Mouse (Mus musculus): ENCODE data around the gene Tcte1.

Tcte1 gene

DNA sequence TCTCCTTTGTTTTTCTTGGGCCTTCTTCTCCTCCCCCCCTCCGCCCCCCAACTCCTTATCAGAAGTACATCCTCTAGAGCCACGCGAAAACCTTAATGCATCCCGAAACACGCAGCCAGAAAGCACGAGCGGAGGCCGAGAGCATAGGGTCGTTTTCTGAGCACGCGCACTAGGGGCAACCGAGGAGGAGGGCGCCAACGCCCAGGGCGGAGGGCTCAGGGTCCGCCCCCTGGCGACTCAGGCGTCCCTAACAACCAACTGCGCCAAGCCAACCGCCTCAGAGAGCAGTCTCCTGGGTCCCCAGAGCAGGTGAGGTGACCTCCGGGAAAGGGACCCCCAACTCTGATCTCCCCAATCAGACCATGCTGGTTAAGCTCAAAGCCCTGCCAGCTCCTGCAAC, at the start of gene Tcte1:
TSS of gene Tcte1 (plus strand) at position 172 of the 400 bp plus-strand sequence.
- DNase-seq (ENCODE audit: extremely low read depth, low read depth, low spot score): no peak

DNA sequence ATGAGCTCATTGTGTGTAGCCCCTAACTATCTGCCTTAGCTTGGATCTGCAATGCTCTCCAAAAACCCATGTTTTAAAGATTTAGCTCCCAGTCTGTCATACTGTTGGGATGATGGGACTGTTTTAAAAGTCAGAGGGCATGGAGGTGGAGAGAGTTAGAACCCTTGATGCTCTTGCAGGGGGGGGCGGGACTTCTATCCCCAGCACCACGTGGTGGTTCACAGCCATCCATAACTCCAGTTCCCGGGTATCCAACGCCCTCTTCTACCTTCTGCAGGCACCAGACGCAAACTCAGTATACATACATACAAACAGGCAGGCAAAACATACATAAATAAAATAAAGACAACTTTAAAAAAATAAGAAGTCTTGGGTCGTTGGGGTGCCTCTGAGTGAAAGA, 49.6 kb upstream of the Tcte1 start:
- no peak for DNase-seq (ENCODE audit: extremely low read depth, low read depth, low spot score)

DNA sequence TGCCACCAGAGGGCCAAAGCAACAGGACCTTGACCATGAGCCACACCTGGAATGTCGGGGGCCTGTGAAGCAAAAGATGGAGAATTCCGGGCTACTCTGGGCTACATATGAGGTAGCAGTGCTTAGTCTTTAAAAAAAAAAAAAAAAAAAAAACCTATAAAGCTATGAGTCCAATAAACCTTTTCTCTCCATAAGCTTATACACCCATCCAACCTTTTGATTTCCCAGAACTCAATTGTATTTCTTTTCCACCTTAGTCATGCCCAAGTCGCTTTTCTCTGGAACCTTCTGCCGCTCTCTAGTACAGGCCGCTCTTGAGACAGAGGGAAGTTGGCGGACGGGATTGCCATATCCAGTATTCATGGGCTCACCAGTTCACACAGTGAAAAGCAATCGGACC, 49.1 kb upstream of the Tcte1 start:
- no peak for DNase-seq (ENCODE audit: extremely low read depth, low read depth, low spot score)

DNA sequence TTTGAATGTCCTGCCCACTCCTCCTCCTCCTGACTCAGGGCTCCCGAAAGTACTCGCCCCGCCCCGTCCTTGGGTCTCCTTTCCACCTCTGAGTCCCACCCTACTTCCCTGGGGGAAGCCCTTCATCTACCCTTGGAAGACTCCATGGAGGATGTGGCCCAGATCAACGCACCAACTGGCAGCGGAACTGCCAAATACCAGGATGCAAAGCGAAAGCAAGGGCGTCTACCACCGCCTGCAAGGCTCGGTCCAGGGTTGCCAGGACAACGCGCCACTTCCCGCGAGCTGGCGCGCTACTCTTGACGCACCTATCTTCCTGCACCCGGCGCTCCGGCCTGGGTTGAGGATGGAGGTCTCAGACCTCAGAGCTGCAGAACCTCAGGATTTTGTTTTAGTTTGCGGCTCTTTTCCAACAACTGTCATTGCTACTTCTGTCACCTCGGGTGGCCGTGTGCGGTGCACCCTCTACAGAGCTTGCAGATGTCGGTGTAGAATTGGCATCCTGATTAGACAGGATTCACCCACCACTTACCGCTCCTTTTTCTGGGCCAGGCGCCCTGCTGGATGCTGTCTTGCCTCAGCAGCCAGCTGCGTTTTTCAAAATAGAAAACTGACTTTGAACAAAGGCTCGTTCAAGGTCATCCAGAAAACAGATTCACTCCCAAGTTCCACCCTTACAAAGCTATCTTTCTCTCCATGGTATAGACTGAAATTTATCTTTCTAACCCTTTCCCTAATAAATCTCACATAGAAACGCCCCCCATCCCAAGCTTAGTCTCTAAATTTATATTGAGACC, 48.4 kb upstream of the Tcte1 start, which contains the start of gene Spats1:
TSS of gene Spats1 (minus strand) at position 747 of the 797 bp plus-strand sequence.
- DNase-seq (ENCODE audit: extremely low read depth, low read depth, low spot score): no peak

DNA sequence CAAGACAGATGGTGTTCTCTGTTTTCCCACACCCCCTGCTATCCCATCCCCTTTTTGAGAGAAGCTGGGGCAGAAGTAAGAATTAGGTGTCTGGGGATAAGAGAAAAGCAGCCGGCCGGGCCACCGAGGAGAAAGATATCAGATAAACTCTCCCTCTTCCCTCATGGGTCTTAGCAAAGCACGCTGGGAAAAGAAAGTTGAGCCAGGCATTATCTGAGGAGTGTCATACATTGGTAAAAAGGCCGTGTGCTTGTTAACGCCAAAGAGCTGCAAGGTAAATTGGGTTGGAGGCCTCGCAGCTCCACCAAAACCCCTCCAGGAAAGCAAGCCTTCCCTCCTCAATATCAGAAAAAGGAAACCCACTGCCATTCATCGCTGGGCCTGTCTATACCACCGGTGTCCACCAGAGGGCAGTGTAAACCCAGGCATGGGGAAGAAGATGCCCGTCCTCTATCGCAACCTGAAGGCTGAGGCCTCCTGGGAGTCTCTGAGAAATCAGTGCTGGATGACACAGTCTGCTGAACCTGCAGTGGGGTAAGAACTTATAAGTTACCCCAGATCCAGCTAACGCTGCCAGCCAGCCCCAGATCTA, 44.9 kb upstream of the Tcte1 start:
- no peak for DNase-seq (ENCODE audit: extremely low read depth, low read depth, low spot score)

DNA sequence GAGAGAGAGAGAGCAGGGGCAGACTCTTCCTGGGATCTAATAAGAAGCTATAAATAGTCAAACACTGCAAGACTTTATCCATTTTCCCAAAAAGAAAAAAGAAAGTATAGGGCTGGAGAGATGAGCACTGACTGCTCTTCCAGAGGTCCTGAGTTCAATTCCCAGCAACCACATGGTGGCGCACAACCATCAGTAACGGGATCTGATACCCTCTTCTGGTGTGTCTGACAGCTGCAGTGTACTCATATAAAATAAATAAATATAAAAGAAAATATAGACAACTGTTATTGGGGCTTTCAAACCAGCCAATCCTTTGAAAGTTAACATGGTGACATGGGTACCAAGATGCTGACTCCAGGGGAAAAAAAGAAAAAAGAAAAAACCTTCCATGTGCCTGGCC, 42.8 kb upstream of the Tcte1 start:
- DNase-seq (ENCODE audit: extremely low read depth, low read depth, low spot score): no peak

DNA sequence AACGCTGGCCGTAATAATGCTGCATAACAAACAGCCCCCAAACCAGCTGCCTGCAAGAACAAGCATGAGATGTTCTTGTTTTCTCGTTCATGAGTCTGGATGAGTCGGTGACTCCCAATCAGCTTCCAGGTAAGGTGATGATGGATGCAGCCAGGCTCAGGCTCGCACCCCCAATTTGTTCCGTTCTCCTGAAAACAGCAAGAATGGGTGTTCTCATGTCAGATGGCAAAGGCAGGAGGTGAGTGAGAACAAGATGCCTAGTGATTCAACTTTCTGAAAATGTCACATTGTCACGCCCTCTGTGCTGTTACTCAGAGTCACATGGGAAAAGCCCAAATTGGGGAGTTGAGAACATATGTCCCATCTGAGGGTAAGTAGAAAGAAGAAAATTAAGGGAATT, 37.7 kb upstream of the Tcte1 start:
- DNase-seq (ENCODE audit: extremely low read depth, low read depth, low spot score): no peak

DNA sequence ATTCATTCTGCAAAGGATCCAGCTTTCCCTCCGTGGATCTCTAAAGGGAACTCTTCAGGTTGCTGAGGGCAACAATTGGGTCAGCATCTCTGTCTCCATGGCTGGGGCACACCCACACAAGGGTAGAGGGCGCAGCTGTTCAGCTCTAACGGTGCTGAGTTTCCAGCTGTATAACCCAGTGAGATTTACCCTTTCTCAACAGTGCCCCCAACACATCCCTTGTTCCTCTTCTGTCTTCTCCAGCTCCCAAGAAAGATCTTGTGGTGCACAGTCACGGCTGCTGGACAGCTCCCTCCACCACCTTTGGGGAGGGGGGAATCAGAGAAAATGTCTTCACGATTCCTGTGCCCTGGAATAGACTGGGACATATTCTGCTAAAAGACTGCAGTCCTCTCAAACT, 36.0 kb upstream of the Tcte1 start:
- DNase-seq (ENCODE audit: extremely low read depth, low read depth, low spot score): no peak

DNA sequence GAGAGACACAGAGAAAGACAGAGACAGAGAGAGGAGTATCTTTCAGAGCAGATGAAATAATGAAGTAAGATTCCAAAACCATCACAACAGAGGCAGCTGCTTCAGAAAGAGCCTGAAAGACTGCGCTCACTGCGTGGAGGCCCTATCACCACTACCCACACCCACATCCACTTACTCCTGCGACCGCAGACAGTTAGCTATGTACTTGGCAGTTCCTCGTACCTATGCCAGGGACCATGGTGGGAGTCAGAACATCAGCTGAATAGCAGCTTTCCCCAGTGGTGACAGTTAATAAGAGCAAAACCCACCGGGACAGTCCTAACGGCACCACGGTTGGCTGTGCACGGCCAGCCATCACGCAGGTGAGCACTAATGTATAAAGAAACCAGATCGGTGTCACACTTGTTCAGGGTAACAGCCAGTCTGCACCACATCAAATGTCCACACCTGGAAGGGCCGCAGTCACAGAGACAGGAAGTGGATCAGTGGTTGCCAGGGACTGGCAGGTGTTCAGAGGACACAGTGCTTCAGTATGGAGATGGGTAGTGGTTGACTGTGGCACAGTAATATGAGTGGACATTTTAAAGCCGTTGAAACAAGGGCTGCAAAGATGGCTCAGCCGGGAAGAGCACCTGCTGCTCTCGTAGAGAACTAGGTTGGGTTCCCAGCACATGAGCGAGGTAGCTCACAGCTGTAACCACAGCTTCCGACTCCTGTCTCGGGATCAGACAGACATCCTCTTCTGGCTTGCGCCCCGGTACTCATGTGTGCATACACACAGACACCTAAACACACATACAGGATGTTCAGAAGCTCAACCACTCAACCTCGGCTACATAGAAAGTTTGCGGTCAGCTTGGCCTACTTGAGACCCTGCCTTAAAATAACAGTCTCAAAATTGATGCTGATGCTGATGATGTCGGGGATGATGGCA, 34.6 kb upstream of the Tcte1 start:
- DNase-seq (ENCODE audit: extremely low read depth, low read depth, low spot score): no peak

DNA sequence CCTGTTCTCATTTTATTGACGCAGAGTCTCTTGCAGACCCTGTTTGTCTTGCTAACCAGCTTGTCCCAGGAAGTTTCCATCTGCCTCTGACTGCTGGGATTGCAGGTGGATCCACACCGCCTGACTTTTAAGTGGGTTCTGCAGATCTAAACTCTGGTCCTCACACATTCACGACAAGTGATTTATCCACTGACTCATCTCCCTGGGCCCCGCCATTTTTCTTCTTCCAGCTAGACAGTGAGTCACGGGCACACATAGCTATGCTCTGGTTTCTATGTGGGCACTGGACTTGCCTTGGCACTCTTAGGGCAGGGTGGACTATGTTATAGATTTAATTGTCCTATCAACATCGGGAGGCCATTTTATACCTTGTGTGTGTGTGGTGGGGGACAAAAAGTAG, 33.5 kb upstream of the Tcte1 start:
- DNase-seq (ENCODE audit: extremely low read depth, low read depth, low spot score): no peak

DNA sequence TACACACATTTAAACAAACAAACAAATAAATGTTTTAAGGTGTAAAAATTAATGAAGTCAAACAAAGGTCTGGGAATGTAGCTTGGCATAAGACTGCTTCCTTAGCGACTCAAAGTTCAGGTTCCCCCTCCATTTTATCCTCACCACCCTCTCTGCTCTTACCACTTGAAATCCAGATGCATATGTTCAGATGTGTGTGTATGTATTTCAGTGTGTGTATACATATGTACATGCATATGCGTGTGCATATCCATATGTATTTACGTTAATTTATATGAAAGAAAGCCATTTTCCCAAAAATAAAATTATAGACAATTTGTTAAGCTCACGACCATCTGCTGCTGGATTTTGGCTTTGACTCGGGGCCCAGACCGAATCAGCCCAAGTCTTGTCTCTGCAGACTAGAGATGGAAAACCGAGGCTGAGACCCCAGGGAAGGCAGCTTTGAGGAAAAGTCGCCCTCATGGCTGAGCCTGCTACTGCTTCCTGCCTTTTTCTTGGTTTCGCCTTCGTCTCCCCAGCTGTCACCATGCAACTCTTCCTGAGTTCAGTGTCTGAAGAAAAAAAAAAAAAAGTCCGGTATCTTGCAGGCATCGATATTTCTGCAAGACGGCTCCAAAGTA, 32.6 kb upstream of the Tcte1 start:
- DNase-seq (ENCODE audit: extremely low read depth, low read depth, low spot score): no peak

DNA sequence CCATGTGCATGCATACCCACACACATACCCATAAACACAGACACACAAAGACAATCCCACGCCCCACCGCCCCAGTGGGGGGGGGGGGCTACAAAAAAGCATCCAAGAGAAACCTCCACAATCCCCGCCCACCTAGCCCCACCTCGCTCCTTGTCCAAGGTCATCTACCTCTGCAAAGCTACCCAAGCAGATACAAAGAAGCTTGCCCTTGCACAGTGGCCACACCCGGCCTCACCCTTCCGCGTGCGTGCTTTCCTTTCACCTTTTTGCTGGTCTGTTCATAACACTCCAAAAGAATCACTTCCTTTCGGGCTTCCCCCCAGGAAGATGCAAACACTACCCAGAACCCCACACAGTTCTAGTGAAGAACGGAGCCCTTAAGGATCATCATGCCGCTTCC, 27.8 kb upstream of the Tcte1 start:
- DNase-seq (ENCODE audit: extremely low read depth, low read depth, low spot score): no peak

DNA sequence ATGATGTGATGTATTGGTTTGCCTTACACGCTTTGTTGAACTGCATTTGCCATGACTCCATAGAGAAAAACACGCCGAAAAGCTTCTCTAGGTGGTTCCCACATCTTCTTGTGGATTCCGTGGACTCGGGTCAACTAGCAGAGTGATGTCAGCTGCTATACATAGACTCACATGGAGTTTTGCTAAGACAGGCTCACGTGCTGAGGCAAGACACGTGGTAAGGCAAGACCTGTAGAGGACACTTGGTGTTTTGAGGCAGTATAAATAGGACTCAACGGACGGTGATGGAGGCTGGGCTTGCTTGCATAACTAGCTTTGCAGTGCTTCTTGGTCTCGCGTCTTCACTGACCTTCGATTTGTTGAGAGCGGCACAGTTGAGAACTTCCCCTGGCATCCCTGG, 24.8 kb upstream of the Tcte1 start:
- DNase-seq (ENCODE audit: extremely low read depth, low read depth, low spot score): no peak

DNA sequence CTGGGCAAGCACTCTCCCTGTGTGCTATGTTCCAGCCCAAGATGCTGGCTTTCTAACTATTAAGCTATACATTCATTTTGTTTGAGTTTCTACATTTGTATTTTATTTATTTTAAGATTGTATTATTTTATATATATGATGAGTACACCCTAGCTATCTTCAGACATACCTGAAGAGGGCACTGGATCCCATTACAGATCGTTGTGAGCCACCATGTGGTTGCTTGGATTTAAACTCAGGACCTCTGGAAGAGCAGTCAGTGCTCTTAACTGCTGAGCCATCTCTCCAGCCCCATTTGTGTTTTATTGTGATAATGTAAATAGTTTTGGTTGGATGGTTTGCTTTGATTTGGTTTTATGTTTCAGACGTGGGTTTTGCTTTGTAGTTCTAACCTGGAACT, 23.7 kb upstream of the Tcte1 start:
- no peak for DNase-seq (ENCODE audit: extremely low read depth, low read depth, low spot score)

DNA sequence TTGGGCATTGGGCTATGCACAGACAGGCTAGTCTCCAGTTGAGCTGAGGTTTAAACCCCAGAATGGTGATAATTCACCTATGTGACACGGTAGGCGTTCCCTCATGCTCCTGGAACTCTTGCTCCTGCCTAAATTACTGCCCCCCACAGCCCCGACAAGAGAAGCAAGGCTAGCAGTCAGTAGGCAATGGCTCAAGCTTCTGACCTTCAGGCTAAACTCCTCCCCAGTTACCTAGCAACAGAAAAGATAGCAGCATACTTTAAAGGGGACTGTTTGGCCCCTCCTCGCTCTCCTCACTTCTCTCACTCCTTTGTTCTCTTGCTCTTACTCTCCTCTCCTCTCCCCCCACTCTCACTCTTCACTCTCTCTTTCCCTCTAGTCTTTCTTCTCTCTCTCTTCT, 22.3 kb upstream of the Tcte1 start:
- no peak for DNase-seq (ENCODE audit: extremely low read depth, low read depth, low spot score)

DNA sequence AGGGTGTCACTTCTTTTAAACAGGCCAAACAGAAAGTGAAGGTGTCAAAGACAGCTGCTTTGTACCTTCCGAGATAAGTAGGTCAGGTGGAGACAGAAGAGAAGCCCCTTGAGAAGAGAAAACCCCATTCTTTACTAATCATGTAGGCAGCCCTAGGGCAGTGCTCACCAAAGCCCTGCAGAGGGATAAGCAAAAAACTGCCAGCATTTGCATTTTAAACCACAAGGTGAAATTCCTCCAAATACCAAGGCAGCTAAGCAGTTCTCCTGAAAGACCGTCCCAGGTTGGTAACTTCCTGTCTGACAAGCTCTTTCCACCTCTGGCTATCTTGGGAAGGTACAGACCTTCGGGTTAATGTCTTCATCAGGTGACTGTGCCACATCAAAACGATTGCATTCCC, 20.9 kb upstream of the Tcte1 start:
- no peak for DNase-seq (ENCODE audit: extremely low read depth, low read depth, low spot score)

DNA sequence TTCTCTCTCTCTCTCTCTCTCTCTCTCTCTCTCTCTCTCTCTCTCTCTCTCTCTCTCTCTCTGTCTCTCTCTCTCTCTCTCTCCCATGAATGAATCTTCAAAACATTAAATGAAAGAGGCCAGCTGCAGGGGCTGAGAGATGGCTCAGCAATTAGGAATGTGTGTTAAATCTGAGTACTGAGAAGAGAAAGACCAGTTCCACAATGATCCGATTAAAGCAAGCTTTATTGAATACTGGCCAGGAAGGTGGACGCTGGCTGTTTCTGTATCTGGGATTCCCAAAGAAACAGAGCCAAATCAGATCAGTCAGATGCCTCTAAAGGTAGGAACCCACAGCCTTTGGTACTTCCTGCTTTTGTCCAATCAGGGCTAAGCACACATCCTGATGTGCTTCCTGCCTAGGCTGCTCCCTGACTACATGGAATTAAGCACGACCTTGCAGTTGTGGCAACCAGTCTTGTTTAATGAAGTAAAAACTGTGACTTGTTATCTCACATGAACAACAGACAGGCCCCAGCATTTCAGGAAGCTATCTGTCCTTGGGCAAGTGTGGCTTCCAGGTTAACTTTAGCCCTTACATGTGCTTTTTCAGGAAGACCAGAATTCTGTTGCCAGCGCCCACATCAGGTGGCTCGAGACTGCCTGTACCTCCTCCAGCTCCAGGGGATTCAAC, 19.8 kb upstream of the Tcte1 start:
- no peak for DNase-seq (ENCODE audit: extremely low read depth, low read depth, low spot score)

DNA sequence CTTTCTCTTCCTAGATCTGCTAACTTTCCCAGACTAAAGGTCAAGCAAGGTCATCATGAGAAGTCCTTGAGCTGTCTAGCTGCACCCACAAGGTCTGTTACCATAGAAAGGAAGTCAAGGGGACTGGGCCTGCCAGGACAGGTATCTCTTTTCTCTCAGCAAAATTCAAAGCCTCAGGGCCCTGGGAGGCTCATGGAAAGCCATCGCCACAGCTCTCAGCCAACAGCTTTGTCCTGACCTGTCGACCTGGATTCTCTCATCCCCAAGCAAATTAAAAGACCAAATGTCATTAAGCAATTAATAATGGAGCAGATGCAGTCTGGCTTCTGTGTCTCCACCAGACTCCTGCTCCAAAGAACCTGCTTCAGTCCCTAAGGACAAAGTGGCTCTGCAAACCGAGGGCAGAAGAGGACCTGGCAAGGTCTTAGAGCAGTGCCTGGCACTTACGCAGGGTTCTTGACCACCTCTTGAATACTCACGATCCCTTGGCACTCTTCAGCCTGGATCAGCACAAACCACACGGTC, 17.2 kb upstream of the Tcte1 start:
- DNase-seq (ENCODE audit: extremely low read depth, low read depth, low spot score): peak; percentile 89

DNA sequence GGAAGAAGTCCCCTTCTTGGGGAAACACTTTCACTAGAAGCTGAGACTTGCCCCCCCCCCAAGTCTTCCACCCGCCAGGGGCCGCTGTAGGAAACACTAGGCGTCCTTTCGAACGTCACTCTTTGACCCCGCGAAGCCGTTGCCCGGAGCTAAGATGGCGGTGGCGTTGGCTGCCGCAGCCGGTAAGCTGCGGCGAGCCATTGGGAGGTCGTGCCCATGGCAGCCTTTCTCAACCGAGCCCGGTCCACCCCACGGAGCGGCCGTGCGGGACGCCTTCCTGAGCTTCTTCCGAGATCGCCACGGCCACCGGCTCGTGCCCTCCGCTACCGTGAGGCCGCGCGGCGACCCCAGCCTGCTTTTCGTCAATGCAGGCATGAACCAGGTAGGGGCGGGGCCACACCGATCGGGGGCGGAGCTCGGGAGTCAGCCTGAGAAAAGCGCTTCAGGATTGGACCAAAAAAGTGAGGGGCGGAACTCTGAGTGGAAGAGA, 16.5 kb upstream of the Tcte1 start, which contains the start of gene Aars2:
TSS of gene Aars2 (plus strand) at position 142 of the 490 bp plus-strand sequence.
- DNase-seq (ENCODE audit: extremely low read depth, low read depth, low spot score): peak; percentile 46

DNA sequence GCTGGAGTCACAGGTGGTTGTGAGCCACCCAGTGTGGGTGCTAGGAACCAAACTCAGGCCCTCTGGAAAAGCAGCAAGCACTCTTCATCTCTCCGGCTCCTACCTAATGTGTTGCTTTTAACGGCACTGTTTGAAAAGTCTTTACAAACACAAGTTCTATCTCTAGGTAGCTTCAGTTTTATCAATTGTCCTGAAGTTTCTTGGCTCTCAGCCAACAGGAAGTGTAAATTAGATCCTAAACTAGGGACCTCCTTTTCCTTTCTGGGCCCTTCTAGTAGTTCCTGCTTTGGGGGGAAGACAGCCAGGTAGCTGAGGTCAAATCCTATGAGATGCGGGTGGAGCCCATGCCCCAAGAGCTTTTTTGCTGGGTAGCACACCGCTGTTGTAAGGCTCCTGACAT, 12.4 kb upstream of the Tcte1 start:
- no peak for DNase-seq (ENCODE audit: extremely low read depth, low read depth, low spot score)

Data from fat pad, adult 2 months (tissue).